Mouse (Mus musculus) embryonic fibroblast, embryonic 13.5 days (primary cell): ENCODE measurements around the gene Gm20661.

Experiments used
- CTCF ChIP-seq: IDR thresholded peaks from 2 replicates; pipeline ENCODE4 v1.5.1; 2011; ENCODE audit warnings: mild to moderate bottlenecking, control low read depth, low read length, moderate library complexity, borderline replicate concordance; ENCODE audit not compliant: insufficient read depth
- POLR2A ChIP-seq: IDR thresholded peaks from 2 replicates; pipeline ENCODE4 v1.6.1; 2011; ENCODE audit warnings: low read depth, mild to moderate bottlenecking, control low read depth, low read length, moderate library complexity

GRCm38 (mm10) chr9:107966676-107967075 lies 16.2 kb upstream of the Gm20661 start:
- TF ChIP-seq CTCF, result no peak
- no peak for TF ChIP-seq POLR2A
